Mouse (Mus musculus): ENCODE results near the gene F2rl2. TPM values are rescaled to one million over a fixed set of nuclear protein-coding genes. Genes with fewer than 3 reads are reported as not detected.

F2rl2 gene
- polyA plus RNA-seq, 2 experiments = 7.9 to 10.7 TPM

- peaks cover 8 to 42% of the 10 kb centered on the region in 2 experiments for H3K4me1 ChIP-seq (replicated peaks; ENCODE audit: control insufficient read depth in 2 of 2, insufficient read depth in 2 of 2, low read length in 1 of 2)
Observed at GRCm38 (mm10) chr13:95655284-95655683, 41.4 kb upstream of the F2rl2 start.

GRCm38 (mm10) chr13:95657171-95657570, 39.5 kb upstream of the F2rl2 start:
- no peak overlapping the region for H3K27ac ChIP-seq
- peak overlapping the region; percentile 25 for H3K4me2 ChIP-seq (ENCODE audit: low read depth)
- WGBS (ENCODE audit: insufficient replicate concordance) = 11% methylated on average over 9 of the region's 9 CpGs
- no peaks in the 10 kb centered on the region for H3K9me3 ChIP-seq (ENCODE audit: control insufficient read depth, low read length)
- H3K4me3 ChIP-seq (ENCODE audit: insufficient read depth in 1 of 2, low read depth in 2 of 2, low read length in 2 of 2) = no peak overlapping the region
- H3K36me3 ChIP-seq (replicated peaks; ENCODE audit: control insufficient read depth, insufficient read depth, low read depth) = peaks cover 32% of the 10 kb centered on the region
- H3K27me3 ChIP-seq (ENCODE audit: control insufficient read depth, insufficient read depth, low read length) = no peaks in the 10 kb centered on the region
- TF ChIP-seq EP300 (IDR thresholded peaks at IDR 0.05; ENCODE audit: low read depth) (peak; percentile 76), CTCF (IDR thresholded peaks at IDR 0.05; ENCODE audit: low read depth) (no peak)
- H3K4me1 ChIP-seq (replicated peaks; ENCODE audit: control insufficient read depth in 2 of 2, insufficient read depth in 2 of 2, low read length in 1 of 2) = peaks cover 8 to 42% of the 10 kb centered on the region in 2 experiments
- ATAC-seq (ENCODE audit: insufficient read depth) = peak; percentile 86
- H3K9ac ChIP-seq (replicated peaks) = no peak overlapping the region
- DNase-seq (ENCODE audit: low read depth in 3 of 3, low spot score in 3 of 3) = peak; percentile 31 to 58 (median 36)

More at GRCm38 (mm10) chr13:95655284-95655683, 41.4 kb upstream of the F2rl2 start:
- WGBS (ENCODE audit: insufficient replicate concordance) = 57% methylated on average over 9 of the region's 9 CpGs
- TF ChIP-seq EP300 (IDR thresholded peaks at IDR 0.05; ENCODE audit: low read depth) (no peak), CTCF (IDR thresholded peaks at IDR 0.05; ENCODE audit: low read depth) (no peak)
- DNase-seq (ENCODE audit: low read depth in 3 of 3, low spot score in 3 of 3) = no peak
- no peak overlapping the region for H3K4me3 ChIP-seq (ENCODE audit: insufficient read depth in 1 of 2, low read depth in 2 of 2, low read length in 2 of 2)
- H3K27ac ChIP-seq = no peak overlapping the region
- H3K27me3 ChIP-seq (ENCODE audit: control insufficient read depth, insufficient read depth, low read length) = no peaks in the 10 kb centered on the region
- no peak overlapping the region for H3K4me2 ChIP-seq (ENCODE audit: low read depth)
- no peaks in the 10 kb centered on the region for H3K9me3 ChIP-seq (ENCODE audit: control insufficient read depth, low read length)
- ATAC-seq (ENCODE audit: insufficient read depth) = no peak
- no peak overlapping the region for H3K9ac ChIP-seq (replicated peaks)
- peaks cover 19% of the 10 kb centered on the region for H3K36me3 ChIP-seq (replicated peaks; ENCODE audit: control insufficient read depth, insufficient read depth, low read depth)

GRCm38 (mm10) chr13:95659432-95659831, 37.2 kb upstream of the F2rl2 start:
- Histone ChIP-seq H3K36me3 (replicated peaks; ENCODE audit: control insufficient read depth, insufficient read depth, low read depth) (peaks cover 47% of the 10 kb centered on the region), H3K27me3 (ENCODE audit: control insufficient read depth, insufficient read depth, low read length) (no peaks in the 10 kb centered on the region), H3K4me3 (ENCODE audit: insufficient read depth in 1 of 2, low read depth in 2 of 2, low read length in 2 of 2) (no peak overlapping the region), H3K4me2 (ENCODE audit: low read depth) (no peak overlapping the region), H3K27ac (no peak overlapping the region), H3K9ac (replicated peaks) (no peak overlapping the region), H3K9me3 (ENCODE audit: control insufficient read depth, low read length) (no peaks in the 10 kb centered on the region), H3K4me1 (replicated peaks; ENCODE audit: control insufficient read depth in 2 of 2, insufficient read depth in 2 of 2, low read length in 1 of 2) (peaks cover 0 to 29% of the 10 kb centered on the region in 2 experiments; a peak in 3 of 4 replicates)
- no peak for ATAC-seq (ENCODE audit: insufficient read depth)
- no peak for TF ChIP-seq CTCF (IDR thresholded peaks at IDR 0.05; ENCODE audit: low read depth)
- no peak for TF ChIP-seq EP300 (IDR thresholded peaks at IDR 0.05; ENCODE audit: low read depth)
- 78% methylated on average over 7 of the region's 7 CpGs for WGBS (ENCODE audit: insufficient replicate concordance)
- DNase-seq (ENCODE audit: low read depth in 3 of 3, low spot score in 3 of 3) = no peak

- Histone ChIP-seq H3K4me2 (ENCODE audit: low read depth) (no peak overlapping the region), H3K9ac (replicated peaks) (no peak overlapping the region), H3K4me1 (replicated peaks; ENCODE audit: control insufficient read depth in 2 of 2, insufficient read depth in 2 of 2, low read length in 1 of 2) (no peaks in the 10 kb centered on the region), H3K36me3 (replicated peaks; ENCODE audit: control insufficient read depth, insufficient read depth, low read depth) (peaks cover 50% of the 10 kb centered on the region), H3K27ac (no peak overlapping the region), H3K9me3 (ENCODE audit: control insufficient read depth, low read length) (no peaks in the 10 kb centered on the region), H3K4me3 (ENCODE audit: insufficient read depth in 1 of 2, low read depth in 2 of 2, low read length in 2 of 2) (no peak overlapping the region), H3K27me3 (ENCODE audit: control insufficient read depth, insufficient read depth, low read length) (no peaks in the 10 kb centered on the region)
- 89% methylated on average over 4 of the region's 4 CpGs for WGBS (ENCODE audit: insufficient replicate concordance)
- no peak for DNase-seq (ENCODE audit: low read depth in 3 of 3, low spot score in 3 of 3)
- no peak for TF ChIP-seq CTCF (IDR thresholded peaks at IDR 0.05; ENCODE audit: low read depth)
- no peak for TF ChIP-seq EP300 (IDR thresholded peaks at IDR 0.05; ENCODE audit: low read depth)
- no peak for ATAC-seq (ENCODE audit: insufficient read depth)
Observed at GRCm38 (mm10) chr13:95663834-95664233, 32.8 kb upstream of the F2rl2 start.

GRCm38 (mm10) chr13:95665644-95666356, 30.9 kb upstream of the F2rl2 start:
- Histone ChIP-seq H3K27me3 (ENCODE audit: control insufficient read depth, insufficient read depth, low read length) (no peaks in the 10 kb centered on the region), H3K27ac (no peak overlapping the region), H3K9ac (replicated peaks) (no peak overlapping the region), H3K9me3 (ENCODE audit: control insufficient read depth, low read length) (peaks cover 2% of the 10 kb centered on the region; the same call in 1 of the 2 replicates), H3K4me2 (ENCODE audit: low read depth) (no peak overlapping the region), H3K4me3 (ENCODE audit: insufficient read depth in 1 of 2, low read depth in 2 of 2, low read length in 2 of 2) (no peak overlapping the region), H3K36me3 (replicated peaks; ENCODE audit: control insufficient read depth, insufficient read depth, low read depth) (peaks cover 45% of the 10 kb centered on the region), H3K4me1 (replicated peaks; ENCODE audit: control insufficient read depth in 2 of 2, insufficient read depth in 2 of 2, low read length in 1 of 2) (peaks cover 12 to 14% of the 10 kb centered on the region in 2 experiments)
- no peak for TF ChIP-seq CTCF (IDR thresholded peaks at IDR 0.05; ENCODE audit: low read depth)
- no peak for TF ChIP-seq EP300 (IDR thresholded peaks at IDR 0.05; ENCODE audit: low read depth)
- DNase-seq (ENCODE audit: low read depth in 3 of 3, low spot score in 3 of 3) = no peak
- no peak for ATAC-seq (ENCODE audit: insufficient read depth)
- 87% methylated on average over 13 of the region's 13 CpGs for WGBS (ENCODE audit: insufficient replicate concordance)
